Mouse (Mus musculus): ENCODE measurements at regions not wholly inside any gene's neighbourhood (a gene's known extent, or its start where the extent isn't known, plus 50 kb on each side); places are given as distances from the start of the nearest gene placed in this dataset.

DNA sequence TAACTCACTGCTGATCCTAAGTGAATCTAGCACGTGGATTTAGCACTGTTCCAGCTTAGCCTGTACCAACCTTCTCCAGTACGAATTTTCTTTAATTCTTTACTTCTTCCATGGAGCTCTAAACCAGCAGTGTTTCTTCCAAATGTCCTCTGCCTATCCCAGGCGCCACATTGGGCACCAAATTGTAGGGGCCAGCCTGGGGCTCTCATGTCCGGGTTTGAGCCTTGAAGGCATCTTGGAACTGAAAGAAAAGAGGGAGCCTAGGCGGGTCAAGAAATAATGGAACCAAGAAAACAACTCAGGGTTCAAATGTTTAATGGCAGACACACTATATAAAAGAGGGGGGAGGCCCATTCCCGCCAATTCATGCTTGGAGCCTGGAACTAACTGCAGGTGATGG, 69.9 kb downstream of the Btbd35f17 start:
- in situ Hi-C loops (cut with MboI, MseI), result loop anchor here (25.0 kb wide), 2 partner anchors 353 to 422 kb away; no protein-coding TSS in a partner anchor
